Mouse (Mus musculus) bone marrow macrophage, adult 2 months (primary cell): ENCODE measurements around the gene Prim1.

Experiments used
- CTCF ChIP-seq: IDR thresholded peaks from 2 replicates; pipeline ENCODE4 v1.5.1; 2012; ENCODE audit warnings: low read depth, mild to moderate bottlenecking, low read length, moderate library complexity
- POLR2A ChIP-seq: IDR thresholded peaks from 2 replicates; pipeline ENCODE4 v1.6.1; 2012; ENCODE audit warnings: mild to moderate bottlenecking, low read depth, low read length, borderline replicate concordance

GRCm38 (mm10) chr10:128042466-128042865 is 27.5 kb downstream of the Prim1 start:
- TF ChIP-seq CTCF = no peak
- TF ChIP-seq POLR2A = no peak
